Mouse (Mus musculus) heart, embryonic 10.5 days (tissue): ENCODE measurements at regions not wholly inside any gene's neighbourhood (a gene's known extent, or its start where the extent isn't known, plus 50 kb on each side); places are given as distances from the start of the nearest gene placed in this dataset.

Source experiments
- DNase-seq: peaks from one replicate; pipeline ENCODE4 v3.0.0-alpha.2; 2017; ENCODE audit warnings: low spot score
- H3K27ac ChIP-seq: fragments of 300-500 bp; sonication (generic); 2 replicates; pipeline ENCODE4 v1.5.1; 2016; ENCODE audit warnings: mild to moderate bottlenecking
- H3K27me3 ChIP-seq: fragments of 300-500 bp; sonication (generic); 2 replicates; pipeline ENCODE4 v1.6.1; 2016; ENCODE audit warnings: mild to moderate bottlenecking; ENCODE audit not compliant: poor library complexity, insufficient read depth, severe bottlenecking
- H3K36me3 ChIP-seq: fragments of 300-500 bp; sonication (generic); 2 replicates; pipeline ENCODE4 v1.6.1; 2016; ENCODE audit warnings: mild to moderate bottlenecking, moderate library complexity
- H3K4me1 ChIP-seq: fragments of 300-500 bp; sonication (generic); 2 replicates; pipeline ENCODE4 v1.6.1; 2016; ENCODE audit warnings: mild to moderate bottlenecking
- H3K4me3 ChIP-seq: fragments of 300-500 bp; sonication (generic); 2 replicates; pipeline ENCODE4 v1.5.1; 2016; ENCODE audit warnings: mild to moderate bottlenecking, moderate library complexity
- H3K9me3 ChIP-seq: fragments of 300-500 bp; sonication (generic); 2 replicates; pipeline ENCODE4 v1.6.1; 2016; ENCODE audit warnings: mild to moderate bottlenecking, moderate library complexity
- WGBS: fragments of 180-500 bp; shearing (Covaris S2); methylation state at CpG from one replicate; pipeline ENCODE4 v1.1.7; 2016; 5-methylcytosine and 5-hydroxymethylcytosine counted together

DNA sequence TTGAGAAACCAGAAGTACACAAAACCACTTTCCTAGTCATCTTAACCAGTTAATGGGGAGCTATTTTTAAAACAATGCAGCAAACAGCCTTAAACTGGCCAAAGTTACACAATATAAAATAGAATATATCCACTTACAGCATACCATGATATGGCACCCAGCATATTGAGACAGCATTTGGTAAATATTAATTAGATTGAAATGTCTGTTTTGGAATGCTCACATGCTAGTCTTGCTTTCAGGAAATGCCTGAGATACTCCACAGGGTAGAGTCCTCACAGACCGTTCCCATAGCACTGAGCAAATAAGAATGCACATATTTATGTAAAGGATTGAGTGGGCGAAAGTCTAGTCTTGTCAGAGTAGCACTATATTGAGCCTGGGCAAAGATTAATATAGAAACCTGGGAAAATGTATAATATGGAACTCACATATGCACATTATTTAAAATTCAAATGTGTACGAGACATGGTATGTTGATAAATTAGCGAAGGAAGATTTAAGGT lies 185.1 kb upstream of the Vegfc start:
- H3K4me1 ChIP-seq = no peaks in the 10 kb centered on the region

DNA sequence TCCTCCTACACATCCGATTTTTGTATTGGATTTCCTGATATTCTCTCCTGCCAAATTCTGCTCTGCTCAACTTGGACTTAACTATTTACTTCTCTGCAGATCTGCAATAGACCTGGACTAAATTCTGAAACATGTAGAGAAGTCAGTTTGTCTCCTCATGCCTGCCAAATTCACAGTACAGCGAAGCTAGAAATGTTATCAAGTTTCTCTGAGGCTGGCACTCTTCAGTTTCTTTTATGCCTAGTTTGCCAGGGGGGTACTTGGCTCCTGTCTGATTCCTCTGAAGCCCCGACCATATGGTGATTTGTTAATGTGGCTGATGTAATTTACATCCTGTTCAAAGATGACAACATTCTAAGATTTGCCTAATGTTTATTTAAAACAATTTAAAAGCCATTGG lies 184.6 kb upstream of the Vegfc start:
- no peak overlapping the region for H3K27ac ChIP-seq
- no peaks in the 10 kb centered on the region for H3K9me3 ChIP-seq
- no peaks in the 10 kb centered on the region for H3K36me3 ChIP-seq
- H3K4me3 ChIP-seq = no peak overlapping the region
- 62% methylated on average over 3 of the region's 3 CpGs for WGBS
- no peaks in the 10 kb centered on the region for H3K27me3 ChIP-seq
- DNase-seq = no peak
- no peaks in the 10 kb centered on the region for H3K4me1 ChIP-seq

More for the DNA sequence above, 185.1 kb upstream of the Vegfc start:
- no peaks in the 10 kb centered on the region for H3K27me3 ChIP-seq
- WGBS = 78% methylated on average over 4 of the region's 4 CpGs
- H3K36me3 ChIP-seq = no peaks in the 10 kb centered on the region
- no peak overlapping the region for H3K4me3 ChIP-seq
- DNase-seq = no peak
- no peak overlapping the region for H3K27ac ChIP-seq
- H3K9me3 ChIP-seq = no peaks in the 10 kb centered on the region

DNA sequence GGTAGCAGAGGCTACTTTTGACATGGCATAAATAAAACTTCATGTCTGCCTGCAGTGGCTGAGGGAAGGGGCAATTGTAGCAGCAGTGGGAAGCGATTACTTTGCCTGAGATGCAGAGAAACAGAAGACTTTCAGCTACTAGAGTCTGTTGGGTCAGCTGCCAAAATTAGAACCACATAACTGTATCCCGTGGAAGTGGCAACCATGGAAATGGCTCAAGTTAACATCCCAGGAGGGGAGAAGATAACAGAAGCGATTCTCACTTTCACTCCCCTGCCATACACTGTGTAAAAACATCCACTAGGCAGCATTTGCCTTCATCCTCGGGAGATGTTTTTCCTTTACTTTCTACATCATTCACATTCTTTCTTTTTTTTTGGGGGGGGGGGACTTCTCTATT lies 155.1 kb upstream of the Vegfc start:
- Histone ChIP-seq H3K4me3 (no peak overlapping the region), H3K27me3 (no peaks in the 10 kb centered on the region), H3K27ac (no peak overlapping the region), H3K4me1 (no peaks in the 10 kb centered on the region), H3K36me3 (no peaks in the 10 kb centered on the region), H3K9me3 (peaks cover 5% of the 10 kb centered on the region; the same call in 1 of the 2 replicates)
- DNase-seq = peak; percentile 74
- WGBS = 41% methylated on average over 4 of the region's 4 CpGs

DNA sequence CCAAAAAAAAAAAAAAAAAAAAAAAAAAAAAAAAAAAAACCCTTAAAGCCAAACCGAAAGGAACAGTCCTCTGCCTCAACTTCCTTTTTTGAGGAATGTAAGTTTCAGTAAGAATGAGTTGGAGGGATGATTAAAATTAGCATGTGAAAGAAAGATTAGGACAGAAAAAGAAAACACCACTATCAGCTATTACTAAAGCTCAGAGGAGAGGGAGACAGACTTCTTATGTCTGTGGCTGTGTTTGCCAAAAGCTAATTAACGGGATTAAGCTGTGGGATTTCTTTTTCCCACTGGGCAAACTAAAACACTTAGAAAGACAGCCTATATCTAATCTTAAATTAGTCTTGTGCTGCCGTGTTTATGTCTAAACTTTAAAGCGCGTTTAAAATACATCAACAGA lies 146.7 kb upstream of the Vegfc start:
- H3K4me1 ChIP-seq = no peaks in the 10 kb centered on the region
- 26% methylated on average over 5 of the region's 5 CpGs for WGBS
- no peak overlapping the region for H3K27ac ChIP-seq
- no peaks in the 10 kb centered on the region for H3K27me3 ChIP-seq
- DNase-seq = no peak
- H3K4me3 ChIP-seq = no peak overlapping the region
- H3K9me3 ChIP-seq = no peaks in the 10 kb centered on the region
- H3K36me3 ChIP-seq = no peaks in the 10 kb centered on the region

DNA sequence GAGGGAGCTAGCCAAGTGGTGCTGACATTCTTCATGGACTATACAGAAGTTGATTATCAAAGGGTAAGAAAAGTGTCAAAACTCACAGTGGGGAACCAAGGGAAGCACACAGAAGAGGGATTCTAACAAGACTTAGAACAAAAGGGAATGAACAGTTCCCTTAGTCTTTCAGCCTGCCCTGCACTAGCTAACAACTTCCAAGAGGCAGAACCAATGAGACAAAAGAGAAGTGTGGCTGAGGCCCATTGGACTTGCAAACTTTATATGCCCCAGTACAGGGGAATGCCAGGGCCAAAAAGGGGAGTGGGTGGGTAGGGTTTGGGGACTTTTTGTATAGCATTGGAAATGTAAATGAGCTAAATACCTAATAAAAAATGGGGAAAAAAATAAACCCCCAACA lies 139.0 kb upstream of the Vegfc start:
- no peak overlapping the region for H3K4me3 ChIP-seq
- no peaks in the 10 kb centered on the region for H3K27me3 ChIP-seq
- DNase-seq = no peak

DNA sequence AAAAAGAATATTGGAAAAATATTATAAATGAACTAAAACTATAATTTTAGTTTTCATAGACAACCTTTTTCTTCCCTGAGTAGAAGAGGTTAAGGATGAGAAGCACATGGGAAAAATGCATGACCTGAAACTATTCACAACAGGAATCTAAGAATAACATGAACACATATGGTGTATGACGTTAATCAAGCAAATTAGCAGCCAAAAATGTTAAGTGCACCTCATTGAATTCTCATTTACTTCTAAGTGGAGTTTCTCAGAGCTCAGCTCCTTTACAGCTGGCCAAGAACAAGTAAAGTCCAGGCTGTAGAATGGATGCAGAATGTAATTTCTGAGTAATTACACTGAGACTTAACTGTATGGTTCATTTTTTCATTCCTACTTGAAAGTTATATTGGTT lies 137.9 kb upstream of the Vegfc start:
- Histone ChIP-seq H3K9me3 (no peaks in the 10 kb centered on the region), H3K4me1 (no peaks in the 10 kb centered on the region), H3K4me3 (no peak overlapping the region), H3K27me3 (no peaks in the 10 kb centered on the region), H3K27ac (no peak overlapping the region), H3K36me3 (no peaks in the 10 kb centered on the region)
- no peak for DNase-seq
- WGBS = 77% methylated on average over 1 of the region's 1 CpGs

More for the DNA sequence above, 139.0 kb upstream of the Vegfc start:
- H3K27ac ChIP-seq = no peak overlapping the region
- H3K4me1 ChIP-seq = no peaks in the 10 kb centered on the region
- H3K9me3 ChIP-seq = no peaks in the 10 kb centered on the region
- H3K36me3 ChIP-seq = no peaks in the 10 kb centered on the region

DNA sequence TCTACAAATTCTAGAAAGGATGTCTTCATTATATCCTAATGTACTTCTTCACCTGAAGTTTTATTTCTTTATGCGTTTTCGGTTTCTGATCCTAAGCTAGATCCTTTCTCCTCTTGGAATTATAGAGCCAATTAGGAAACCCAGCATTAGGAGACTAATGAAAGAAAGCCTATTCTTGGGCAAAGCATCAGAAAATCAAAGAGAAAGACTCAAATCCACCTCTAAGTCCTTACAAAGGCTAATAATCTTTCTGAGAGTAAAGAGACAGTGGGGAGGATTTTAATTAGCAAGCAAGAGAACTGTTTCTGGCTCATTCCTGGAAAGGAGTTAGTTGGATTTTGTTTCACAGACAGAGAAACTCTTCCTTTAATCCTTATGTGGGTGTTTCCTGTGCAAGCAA lies 136.3 kb upstream of the Vegfc start:
- H3K36me3 ChIP-seq = no peaks in the 10 kb centered on the region
- H3K27me3 ChIP-seq = no peaks in the 10 kb centered on the region
- H3K4me3 ChIP-seq = no peak overlapping the region
- no peaks in the 10 kb centered on the region for H3K4me1 ChIP-seq
- no peak overlapping the region for H3K27ac ChIP-seq
- no peak for DNase-seq
- no peaks in the 10 kb centered on the region for H3K9me3 ChIP-seq
- 96% methylated on average over 2 of the region's 2 CpGs for WGBS

DNA sequence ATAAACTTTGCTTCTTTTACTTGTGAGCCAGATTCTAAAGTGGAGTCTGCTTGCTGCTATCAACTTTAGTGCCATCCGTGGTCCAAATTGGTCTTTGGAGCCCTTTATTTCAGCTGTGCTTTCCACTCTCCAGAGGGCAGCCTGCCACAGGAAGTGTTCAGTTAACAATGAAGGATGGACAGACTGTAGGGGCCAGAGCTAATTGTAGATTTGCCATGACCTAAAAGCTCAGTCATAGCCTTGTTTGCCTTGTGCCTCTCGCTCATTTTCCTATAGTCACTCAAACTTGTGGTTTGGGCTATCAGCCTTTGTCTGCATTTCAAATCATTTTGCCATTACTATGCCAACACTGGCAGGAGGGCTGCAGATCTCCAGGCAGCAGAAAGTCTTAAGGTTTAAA lies 131.8 kb upstream of the Vegfc start:
- 63% methylated on average over 2 of the region's 2 CpGs for WGBS
- no peak overlapping the region for H3K4me3 ChIP-seq
- no peak overlapping the region for H3K27ac ChIP-seq
- H3K27me3 ChIP-seq = no peaks in the 10 kb centered on the region
- H3K4me1 ChIP-seq = no peaks in the 10 kb centered on the region
- no peaks in the 10 kb centered on the region for H3K9me3 ChIP-seq
- DNase-seq = no peak
- no peaks in the 10 kb centered on the region for H3K36me3 ChIP-seq

DNA sequence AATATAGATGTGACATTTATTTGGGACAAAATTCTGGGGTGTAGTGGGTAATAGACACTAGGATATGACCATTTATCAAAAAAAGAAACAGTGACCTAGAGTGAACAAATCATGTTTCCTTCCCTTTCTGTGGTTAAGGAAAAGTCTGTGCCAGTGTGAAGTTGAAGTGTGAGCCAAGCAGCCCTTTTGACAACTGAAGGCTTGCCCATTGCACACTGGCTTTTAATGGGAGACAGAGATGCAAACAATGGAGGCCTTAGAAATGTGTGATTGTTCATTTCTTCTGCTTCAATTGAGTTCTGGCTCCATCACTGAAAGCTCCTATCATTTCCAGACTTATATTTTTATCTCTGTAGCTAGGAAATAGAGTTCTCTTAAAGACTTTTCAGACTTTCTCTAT lies 130.0 kb upstream of the Vegfc start:
- Histone ChIP-seq H3K9me3 (no peaks in the 10 kb centered on the region), H3K4me1 (no peaks in the 10 kb centered on the region), H3K27me3 (no peaks in the 10 kb centered on the region), H3K36me3 (no peaks in the 10 kb centered on the region), H3K27ac (no peak overlapping the region), H3K4me3 (no peak overlapping the region)
- DNase-seq = no peak

DNA sequence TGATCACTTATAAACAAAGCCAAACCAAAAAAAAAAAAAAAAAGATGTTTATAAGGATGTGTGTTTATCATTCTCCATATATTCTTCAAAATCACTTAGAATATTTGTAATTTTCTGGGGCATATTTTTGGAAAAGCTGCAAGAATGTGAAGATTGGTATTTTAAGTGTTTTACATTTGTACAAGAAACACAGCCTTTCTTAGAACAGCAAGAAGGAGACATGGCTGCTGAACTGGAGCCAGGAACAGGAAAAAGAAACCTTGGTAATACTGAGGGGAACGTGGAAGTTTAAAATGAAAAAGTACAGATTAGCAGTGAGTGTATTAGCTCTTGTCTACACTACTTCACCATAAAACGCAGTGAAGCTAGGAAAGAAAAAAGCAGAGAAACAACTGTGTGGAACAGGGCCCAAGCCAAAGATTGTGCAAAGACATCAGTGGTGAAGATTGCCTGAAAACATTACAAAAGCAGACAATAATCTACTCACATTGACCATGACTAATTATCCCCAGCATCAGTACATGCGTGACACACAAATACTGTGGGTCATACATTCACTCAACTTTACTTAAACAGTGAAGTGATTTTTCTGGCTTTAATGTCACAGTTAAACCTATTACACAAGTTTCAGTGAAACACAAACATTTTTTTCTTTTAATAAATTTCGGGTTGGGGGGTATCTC lies 122.8 kb upstream of the Vegfc start:
- no peak for DNase-seq
- 83% methylated on average over 4 of the region's 4 CpGs for WGBS
- H3K4me3 ChIP-seq = no peak overlapping the region

DNA sequence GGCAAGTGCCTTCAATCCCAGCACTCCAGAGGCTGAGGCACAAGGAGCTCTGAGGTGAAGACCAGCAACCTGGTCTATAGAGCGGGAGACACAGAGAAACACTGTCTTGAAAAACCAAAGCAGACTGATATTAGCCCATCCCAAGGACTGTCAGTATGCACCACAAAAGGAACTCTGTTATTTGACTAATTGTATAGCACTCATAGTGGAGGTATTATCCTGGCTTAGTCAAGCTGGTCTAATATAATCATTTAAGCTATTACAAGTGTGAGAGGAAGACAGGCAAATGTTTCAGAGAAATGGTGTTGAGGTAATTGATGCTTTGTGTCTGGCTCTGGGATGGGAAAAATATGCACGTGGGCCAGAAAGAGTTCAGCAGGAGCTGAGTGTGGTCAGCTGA lies 121.3 kb upstream of the Vegfc start:
- Histone ChIP-seq H3K9me3 (no peaks in the 10 kb centered on the region), H3K4me1 (no peaks in the 10 kb centered on the region), H3K27ac (0 out of 2 replicates have a peak overlapping the region, but pooled peaks have one; percentile 59), H3K4me3 (no peak overlapping the region), H3K36me3 (no peaks in the 10 kb centered on the region), H3K27me3 (no peaks in the 10 kb centered on the region)
- 69% methylated on average over 2 of the region's 2 CpGs for WGBS
- DNase-seq = no peak

More for the DNA sequence above, 122.8 kb upstream of the Vegfc start:
- Histone ChIP-seq H3K9me3 (no peaks in the 10 kb centered on the region), H3K4me1 (no peaks in the 10 kb centered on the region), H3K27me3 (no peaks in the 10 kb centered on the region), H3K27ac (no peak overlapping the region), H3K36me3 (no peaks in the 10 kb centered on the region)

DNA sequence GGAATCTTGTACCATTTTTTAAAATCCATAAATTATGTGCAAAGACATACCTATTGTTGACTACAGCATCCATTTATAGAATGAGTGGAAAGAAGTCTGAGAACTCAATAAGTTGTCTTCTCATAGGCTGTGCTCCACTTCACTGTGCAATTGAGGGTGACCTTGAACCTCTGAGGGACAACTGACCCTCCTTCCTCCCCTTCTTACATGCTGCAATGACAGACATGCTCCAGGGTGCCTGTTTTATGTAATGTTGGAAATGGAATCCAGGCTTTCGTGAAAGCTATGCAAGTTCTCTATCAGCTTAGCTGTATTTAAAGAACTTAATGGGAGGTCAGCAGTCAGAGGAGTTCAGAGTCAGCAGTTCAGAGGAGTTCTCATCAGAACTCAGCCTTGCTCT lies 118.9 kb upstream of the Vegfc start:
- Histone ChIP-seq H3K9me3 (no peaks in the 10 kb centered on the region), H3K27ac (no peak overlapping the region), H3K4me1 (no peaks in the 10 kb centered on the region), H3K27me3 (no peaks in the 10 kb centered on the region), H3K4me3 (no peak overlapping the region), H3K36me3 (no peaks in the 10 kb centered on the region)
- 19% methylated on average over 1 of the region's 1 CpGs for WGBS
- peak; percentile 75 for DNase-seq

DNA sequence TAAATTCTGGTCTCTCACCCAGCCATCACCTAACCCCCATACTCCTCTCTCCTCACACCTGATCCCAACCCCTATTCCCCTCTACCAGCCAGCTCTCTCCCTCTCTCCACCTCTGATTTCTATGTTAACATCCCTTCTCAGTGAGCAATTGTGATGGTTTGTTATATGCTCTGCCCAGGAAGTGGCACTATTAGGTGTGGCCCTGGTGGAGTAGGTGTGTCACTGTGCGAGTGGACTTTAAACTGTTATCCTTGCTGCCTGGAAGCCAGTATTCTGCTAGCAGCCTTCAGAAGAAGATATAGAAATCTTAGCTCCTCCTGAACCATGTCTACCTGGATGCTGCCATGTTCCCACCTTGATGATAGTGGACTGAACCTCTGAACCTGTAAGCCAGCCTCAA lies 114.4 kb upstream of the Vegfc start:
- no peak overlapping the region for H3K27ac ChIP-seq

DNA sequence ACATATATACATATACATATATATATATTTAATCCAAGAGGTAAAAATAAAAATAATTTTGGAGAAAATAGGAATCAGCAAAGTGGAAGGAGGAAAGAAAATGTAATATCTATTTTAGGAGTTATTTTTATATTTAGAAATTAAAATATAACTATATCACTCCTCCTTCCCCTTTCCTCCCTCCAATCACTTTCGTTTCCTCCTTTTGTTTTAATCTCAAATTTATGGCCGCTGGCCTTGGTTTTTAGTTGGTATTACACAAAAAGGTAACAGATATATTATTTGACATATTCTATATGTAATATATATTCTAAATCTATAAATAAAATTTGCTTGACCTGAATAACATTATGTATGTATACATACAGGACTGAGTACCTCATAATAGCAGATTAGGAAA lies 93.1 kb upstream of the Vegfc start:
- Histone ChIP-seq H3K9me3 (no peaks in the 10 kb centered on the region), H3K27me3 (no peaks in the 10 kb centered on the region), H3K4me1 (no peaks in the 10 kb centered on the region), H3K27ac (no peak overlapping the region), H3K4me3 (no peak overlapping the region), H3K36me3 (no peaks in the 10 kb centered on the region)
- DNase-seq = no peak
- 78% methylated on average over 2 of the region's 2 CpGs for WGBS

More for the DNA sequence above, 114.4 kb upstream of the Vegfc start:
- no peaks in the 10 kb centered on the region for H3K9me3 ChIP-seq
- no peak for DNase-seq
- H3K27me3 ChIP-seq = no peaks in the 10 kb centered on the region
- H3K4me3 ChIP-seq = no peak overlapping the region
- no peaks in the 10 kb centered on the region for H3K4me1 ChIP-seq
- WGBS = 83% methylated on average over 1 of the region's 1 CpGs
- H3K36me3 ChIP-seq = no peaks in the 10 kb centered on the region
